Mouse (Mus musculus): ENCODE measurements around the gene Cdh1.

DNA sequence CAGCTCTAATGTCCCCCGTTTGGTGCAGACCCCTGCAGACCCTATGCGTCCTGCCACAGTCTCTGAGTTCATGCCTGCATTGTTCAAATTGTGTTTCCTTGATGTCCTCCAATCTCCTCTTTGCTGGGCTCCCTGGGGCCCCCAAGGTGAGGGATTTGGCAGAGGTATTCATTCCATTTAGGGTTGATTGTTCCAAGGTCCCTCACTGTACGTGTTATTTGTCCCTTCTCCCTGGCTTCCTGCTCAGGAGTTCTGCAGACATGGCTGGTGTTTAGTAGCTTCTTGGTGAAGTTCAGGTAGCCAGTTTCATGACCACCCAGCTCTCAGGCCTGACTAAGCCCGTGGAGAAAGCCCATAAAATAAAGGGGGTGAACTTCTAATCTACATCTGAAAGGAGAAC is 13.5 kb downstream of the Cdh1 start:
- TF ChIP-seq EP300 (IDR thresholded peaks at IDR 0.05; ENCODE audit: insufficient read depth, low read depth, low read length) (no peak), CTCF (IDR thresholded peaks at IDR 0.05) (no peak), POLR2A (IDR thresholded peaks at IDR 0.05; ENCODE audit: insufficient read depth, low read depth, low read length) (no peak)
